Mouse (Mus musculus): ENCODE data around the gene Taar7a.

DNA sequence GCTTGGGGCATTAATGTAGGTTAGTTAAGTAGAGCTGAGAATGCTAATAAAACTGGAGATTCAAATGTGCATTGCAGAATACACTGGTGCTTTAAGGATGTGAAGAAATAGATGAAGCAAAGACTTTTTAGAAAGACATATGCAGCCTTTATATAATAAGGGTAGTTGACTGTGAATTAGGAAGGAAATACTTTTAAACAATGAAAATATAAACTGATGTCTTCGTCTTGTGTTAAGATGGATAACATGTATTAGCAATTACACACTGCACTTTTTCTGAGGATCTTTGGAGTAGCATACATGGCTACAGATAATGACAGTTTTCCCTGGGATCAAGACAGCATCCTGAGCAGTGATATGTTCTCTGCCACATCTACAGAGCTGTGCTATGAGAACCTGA is 6.4 kb upstream of the Taar7a start, which contains the start of gene Taar7b:
- TF ChIP-seq ZNF384 (IDR thresholded peaks at IDR 0.05; ENCODE audit: low read depth, low read length) = no peak
- no peak for TF ChIP-seq ZC3H11A (IDR thresholded peaks at IDR 0.05; ENCODE audit: borderline replicate concordance, low read depth, low read length)
- no peak for TF ChIP-seq HCFC1 (IDR thresholded peaks at IDR 0.05; ENCODE audit: borderline replicate concordance, insufficient read depth, low read length)
- TF ChIP-seq CHD2 (IDR thresholded peaks at IDR 0.05; ENCODE audit: low read depth, low read length) = no peak
- no peak for TF ChIP-seq MAFK (IDR thresholded peaks at IDR 0.05; ENCODE audit: insufficient read depth, low read depth, low read length)
